Mouse (Mus musculus): ENCODE data around the gene Ddit4. TPM values are rescaled to one million over a fixed set of nuclear protein-coding genes. Genes with fewer than 3 reads are reported as not detected.

Ddit4 gene
- total and polyA plus RNA-seq, 3 experiments, result 39.5 to 136 (median 50.6) TPM

DNA sequence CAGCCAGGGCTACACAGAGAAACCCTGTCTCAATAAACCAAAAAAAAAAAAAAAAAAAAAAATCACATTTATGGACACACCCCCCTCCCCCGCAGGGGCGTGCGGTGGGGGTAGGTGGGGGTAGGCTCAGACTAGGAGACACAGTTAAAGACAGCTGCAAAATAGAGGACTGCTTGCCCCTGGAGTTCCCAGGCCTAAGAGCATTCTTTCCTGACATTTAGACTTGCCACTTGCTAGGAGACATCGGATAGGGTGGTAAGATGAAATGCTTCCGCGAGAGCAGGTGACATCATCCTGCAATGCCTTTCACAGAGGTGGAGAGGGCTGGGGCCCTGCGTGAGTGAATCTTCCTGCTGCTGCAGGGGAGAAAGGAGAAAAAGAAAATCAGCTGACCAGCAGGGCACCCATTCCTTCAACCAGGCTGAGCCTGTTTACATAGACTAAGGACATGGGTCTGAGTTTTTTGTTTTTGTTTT is 2.0 kb upstream of the Ddit4 start:
- H3K9ac ChIP-seq (ENCODE audit: insufficient read depth, low read depth), result no peak overlapping the region; the same call in 1 of the 2 replicates
- H3K79me2 ChIP-seq (replicated peaks; ENCODE audit: control insufficient read depth, extremely low read depth, insufficient read depth, poor library complexity, severe bottlenecking), result peaks cover 21% of the 10 kb centered on the region
- H3K27me3 ChIP-seq (replicated peaks), result no peaks in the 10 kb centered on the region
- H3K4me3 ChIP-seq (replicated peaks in 1 of 3; ENCODE audit: low read depth in 2 of 3, low read length in 2 of 3, poor library complexity in 1 of 3), result no peak overlapping the region
- no peak for DNase-seq (ENCODE audit: extremely low read depth)
- no peak for TF ChIP-seq MAFK (IDR thresholded peaks at IDR 0.05; ENCODE audit: insufficient replicate concordance, low read length)
- TF ChIP-seq JUND (conservative IDR thresholded peaks at IDR 0.05; ENCODE audit: low read depth, low read length), result no peak
- 0 out of 2 replicates have a peak, but pooled peaks have one; percentile 10 for TF ChIP-seq SIN3A (IDR thresholded peaks at IDR 0.05; ENCODE audit: low read length)
- 0 out of 2 replicates have a peak, but pooled peaks have one; percentile 5 for TF ChIP-seq CHD2 (IDR thresholded peaks at IDR 0.05; ENCODE audit: low read length)
- no peak for TF ChIP-seq NELFE (IDR thresholded peaks at IDR 0.05; ENCODE audit: low read depth, low read length)
- TF ChIP-seq MXI1 (IDR thresholded peaks at IDR 0.05; ENCODE audit: low read depth, low read length), result no peak
- TF ChIP-seq EP300 (IDR thresholded peaks at IDR 0.05; ENCODE audit: low read length), result no peak; the same call in 1 of the 2 replicates
- no peak for TF ChIP-seq RCOR1 (conservative IDR thresholded peaks at IDR 0.05; ENCODE audit: low read depth, low read length)
- no peak for TF ChIP-seq SMC3 (IDR thresholded peaks at IDR 0.05; ENCODE audit: low read depth, low read length)
- TF ChIP-seq GABPA (IDR thresholded peaks at IDR 0.05; ENCODE audit: insufficient replicate concordance, low read depth, low read length), result no peak
- TF ChIP-seq ZMIZ1 (IDR thresholded peaks at IDR 0.05; ENCODE audit: low read depth, low read length), result no peak
- no peak for TF ChIP-seq E2F4 (IDR thresholded peaks at IDR 0.05; ENCODE audit: insufficient replicate concordance, low read depth, low read length)
- TF ChIP-seq MEF2A (IDR thresholded peaks at IDR 0.05; ENCODE audit: borderline replicate concordance, low read depth, low read length), result peak; percentile 17; the same call in 1 of the 2 replicates
- no peak for TF ChIP-seq RAD21 (IDR thresholded peaks at IDR 0.05; ENCODE audit: low read depth, low read length)
- TF ChIP-seq PAX5 (IDR thresholded peaks at IDR 0.05; ENCODE audit: low read length), result no peak
- TF ChIP-seq CTCF (conservative IDR thresholded peaks at IDR 0.05 in 1 of 2, IDR thresholded peaks at IDR 0.05 in 1 of 2; ENCODE audit: low read depth in 2 of 2, low read length in 2 of 2), result no peak
- no peak; the same call in 1 of the 2 replicates for TF ChIP-seq HCFC1 (IDR thresholded peaks at IDR 0.05; ENCODE audit: low read depth, low read length)
- TF ChIP-seq USF1 (IDR thresholded peaks at IDR 0.05; ENCODE audit: low read depth, low read length), result no peak
- no peak for TF ChIP-seq BHLHE40 (IDR thresholded peaks at IDR 0.05; ENCODE audit: low read depth, low read length)
- no peak for TF ChIP-seq ELF1 (IDR thresholded peaks at IDR 0.05; ENCODE audit: low read depth, low read length)
- no peak for TF ChIP-seq KAT2A (IDR thresholded peaks at IDR 0.05; ENCODE audit: insufficient replicate concordance, low read length)
- no peak for TF ChIP-seq POLR2A (IDR thresholded peaks at IDR 0.05; ENCODE audit: low read depth, low read length)
- TF ChIP-seq UBTF (IDR thresholded peaks at IDR 0.05; ENCODE audit: low read depth, low read length), result no peak
- peak; percentile 81 for TF ChIP-seq ZNF384 (IDR thresholded peaks at IDR 0.05; ENCODE audit: low read depth, low read length)
- TF ChIP-seq JUN (IDR thresholded peaks at IDR 0.05; ENCODE audit: insufficient read depth, low read depth, low read length), result no peak
- TF ChIP-seq MYC (IDR thresholded peaks at IDR 0.05; ENCODE audit: low read depth, low read length), result no peak
- no peak for TF ChIP-seq TBP (conservative IDR thresholded peaks at IDR 0.05; ENCODE audit: low read depth, low read length)
- TF ChIP-seq POLR2AphosphoS2 (IDR thresholded peaks at IDR 0.05; ENCODE audit: low read depth, low read length), result no peak
- no peak for TF ChIP-seq ZC3H11A (IDR thresholded peaks at IDR 0.05; ENCODE audit: low read depth, low read length)
- TF ChIP-seq MAZ (IDR thresholded peaks at IDR 0.05; ENCODE audit: low read depth, low read length), result 0 out of 2 replicates have a peak, but pooled peaks have one; percentile 39
- no peak for TF ChIP-seq USF2 (conservative IDR thresholded peaks at IDR 0.05; ENCODE audit: low read depth, low read length)
- TF ChIP-seq ETS1 (conservative IDR thresholded peaks at IDR 0.05; ENCODE audit: low read depth, low read length), result peak; percentile 10; the same call in 1 of the 2 replicates
- no peak for TF ChIP-seq MAX (IDR thresholded peaks at IDR 0.05; ENCODE audit: low read length)
- TF ChIP-seq TCF12 (IDR thresholded peaks at IDR 0.05; ENCODE audit: low read depth, low read length), result no peak
- H3K27ac ChIP-seq (ENCODE audit: insufficient read depth, low read depth), result no peak overlapping the region
- peaks cover 7 to 34% of the 10 kb centered on the region in 2 experiments; a peak in 3 of 4 replicates for H3K4me1 ChIP-seq (ENCODE audit: control insufficient read depth in 1 of 2, insufficient read depth in 2 of 2)
- in situ Hi-C loops (cut with MboI; ENCODE audit: low pct_ligation_motif_present, low pct_unique_long_range_greater_than_20kb, low sequenced_read_pairs), result loop anchor here (5.0 kb wide), 1 partner anchor 56 kb away; no protein-coding TSS in a partner anchor
- no peak overlapping the region for H3K4me2 ChIP-seq (ENCODE audit: insufficient read depth, low read depth, poor library complexity, severe bottlenecking)
- H3K9me3 ChIP-seq (replicated peaks; ENCODE audit: low read length), result no peaks in the 10 kb centered on the region
- peaks cover 8 to 21% of the 10 kb centered on the region in 2 experiments for H3K36me3 ChIP-seq (replicated peaks in 1 of 2; ENCODE audit: control insufficient read depth in 1 of 2, insufficient read depth in 1 of 2, low read length in 1 of 2)
- dilution Hi-C loops (cut with MboI; ENCODE audit: extremely low pct_ligation_motif_present, extremely low pct_unique_long_range_greater_than_20kb, low sequenced_read_pairs), result no loop called here
